Mouse (Mus musculus): Measurements from ENCODE around the gene Znrf3.

GRCm38 (mm10) chr11:5470055-5470454 is 25.4 kb upstream of the Znrf3 start:
- no peak for TF ChIP-seq POLR2A (IDR thresholded peaks at IDR 0.05; ENCODE audit: borderline replicate concordance, low read depth, low read length)
- no peak for TF ChIP-seq CTCF (IDR thresholded peaks at IDR 0.05; ENCODE audit: low read depth, low read length)
